Comparison of ENCODE assay signal across 27 mouse cellular contexts in the genomic region with DNA sequence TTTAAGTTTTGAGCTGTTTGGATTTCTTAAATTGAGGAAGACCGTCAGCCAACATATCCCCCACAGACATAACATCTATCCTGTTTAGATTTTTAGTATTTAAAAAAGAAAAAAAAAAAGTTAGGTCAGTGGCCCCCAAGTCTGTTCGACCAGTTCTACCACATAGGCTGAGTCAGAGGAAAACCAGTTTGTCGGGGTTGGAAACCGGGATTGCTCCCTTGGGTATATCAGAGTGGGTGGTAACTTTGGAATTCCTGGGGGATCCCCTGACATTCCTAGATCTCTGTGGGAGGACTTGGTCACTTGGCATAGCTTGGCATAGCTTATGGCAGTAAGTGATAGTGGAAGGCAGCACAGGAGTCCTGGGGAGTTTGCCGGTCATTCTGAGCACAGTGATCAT. TPM values are rescaled to one million over a fixed set of nuclear protein-coding genes. Genes with fewer than 3 reads are reported as not detected.
DNase-seq lines count a peak whose midpoint lies in the region; ATAC-seq and TF ChIP-seq lines count a peak whose summit lies in the region.
"Had no signal": no experiment of that assay in that cellular context is flagged by ENCODE, and none has a peak within 500 bp of the region (broad histone marks: within the 10 kb centered on the region; RNA-seq: fewer than 3 reads in every experiment).

No protein-coding gene starts in this region.

- no peaks in the 10 kb centered on the region for H3K9me3 ChIP-seq in limb, embryonic 14.5 days (ENCODE audit: control insufficient read depth, low read length)
- H3K9me3 ChIP-seq in limb, embryonic 10.5 days (replicated peaks) = no peaks in the 10 kb centered on the region
- H3K9me3 ChIP-seq in stomach, embryonic 16.5 days (replicated peaks; ENCODE audit: control insufficient read depth, low read length) = no peaks in the 10 kb centered on the region
- H3K9me3 ChIP-seq: heart, embryonic 10.5 days; heart, embryonic 15.5 days; limb, embryonic 13.5 days; liver, embryonic 12.5 days had no signal

- H3K27me3 ChIP-seq in limb, embryonic 14.5 days (ENCODE audit: control insufficient read depth, insufficient read depth, low read length) = no peaks in the 10 kb centered on the region
- no peaks in the 10 kb centered on the region for H3K27me3 ChIP-seq in limb, embryonic 10.5 days (ENCODE audit: low read depth, poor library complexity, severe bottlenecking)
- H3K27me3 ChIP-seq in Patski = no peaks in the 10 kb centered on the region
- H3K27me3 ChIP-seq in stomach, embryonic 16.5 days (ENCODE audit: control insufficient read depth, insufficient read depth, low read length) = no peaks in the 10 kb centered on the region
- H3K27me3 ChIP-seq: heart, embryonic 15.5 days; limb, embryonic 13.5 days; liver, embryonic 12.5 days had no signal

- H3K36me3 ChIP-seq in limb, embryonic 14.5 days (ENCODE audit: control insufficient read depth, insufficient read depth, low read length) = peaks cover 17% of the 10 kb centered on the region
- peaks cover 34% of the 10 kb centered on the region for H3K36me3 ChIP-seq in limb, embryonic 10.5 days
- no peaks in the 10 kb centered on the region for H3K36me3 ChIP-seq in stomach, embryonic 16.5 days (ENCODE audit: control insufficient read depth, insufficient read depth, low read length)
- H3K36me3 ChIP-seq: heart, embryonic 15.5 days had no signal

- ATAC-seq in limb, embryonic 14.5 days (ENCODE audit: low FRiP score, low read depth) = no peak
- ATAC-seq in Patski = peak; percentile 81
- no peak for ATAC-seq in stomach, embryonic 16.5 days (ENCODE audit: insufficient read depth, low FRiP score)
- ATAC-seq: forebrain, embryonic 14.5 days; hindbrain, postnatal 0 days; liver, embryonic 12.5 days; liver, postnatal 0 days had no signal

- TF ChIP-seq CTCF in Patski (IDR thresholded peaks at IDR 0.05) = no peak

- H3K9ac ChIP-seq in limb, embryonic 14.5 days (ENCODE audit: low read depth, low read length, severe bottlenecking) = no peak overlapping the region
- no peak overlapping the region for H3K9ac ChIP-seq in stomach, embryonic 16.5 days (ENCODE audit: low read length)
- H3K9ac ChIP-seq: heart, embryonic 15.5 days; limb, embryonic 13.5 days; liver, embryonic 12.5 days; liver, postnatal 0 days had no signal

- H3K27ac ChIP-seq in limb, embryonic 14.5 days (replicated peaks; ENCODE audit: low read depth, low read length) = no peak overlapping the region
- no peak overlapping the region for H3K27ac ChIP-seq in limb, embryonic 10.5 days
- H3K27ac ChIP-seq in stomach, embryonic 16.5 days (ENCODE audit: low read length) = peak overlapping the region; percentile 44; the same call in 1 of the 2 replicates
- H3K27ac ChIP-seq: heart, embryonic 10.5 days; heart, embryonic 15.5 days; hindbrain, postnatal 0 days; left cerebral cortex, adult 2 months; limb, embryonic 13.5 days; liver, embryonic 12.5 days had no signal

- POLR2A ChIA-PET in Patski (lab: Charles Lee) = interaction anchor here (1.0 kb wide), 1 partner anchor 9 kb away, joined by 5 read pairs; no protein-coding TSS in a partner anchor

- peak; percentile 40 for DNase-seq in limb, embryonic 14.5 days (ENCODE audit: low spot score)
- DNase-seq in limb, embryonic 10.5 days (ENCODE audit: low spot score) = no peak
- DNase-seq in urinary bladder, postnatal 14 days (ENCODE audit: low spot score) = peak; percentile 68
- DNase-seq in urinary bladder, postnatal 4 days (ENCODE audit: low spot score in 2 of 2) = no peak
- DNase-seq in Patski (ENCODE audit: low read depth, low spot score) = no peak
- no peak for DNase-seq in retina, postnatal 1 day
- DNase-seq in kidney, postnatal 36 days = no peak
- DNase-seq: adrenal gland, adult 8-10 months; cerebellum, adult 2 months; cerebellum, postnatal 14 days; gastrocnemius, postnatal 25 days; kidney, adult 11 months; kidney, postnatal 14 days; liver, postnatal 0 days; midbrain, embryonic 14.5 days; spleen, adult 18-20 months had no signal

- TF ChIP-seq POLR2A in limb, embryonic 14.5 days (IDR thresholded peaks at IDR 0.05; ENCODE audit: borderline replicate concordance, extremely low read depth, insufficient read depth, insufficient read length) = no peak

- no peak overlapping the region for H3K4me3 ChIP-seq in limb, embryonic 14.5 days (replicated peaks; ENCODE audit: low read length)
- no peak overlapping the region for H3K4me3 ChIP-seq in limb, embryonic 10.5 days
- no peak overlapping the region for H3K4me3 ChIP-seq in stomach, embryonic 16.5 days (replicated peaks; ENCODE audit: low read length)
- H3K4me3 ChIP-seq: heart, embryonic 10.5 days; heart, embryonic 15.5 days; left cerebral cortex, adult 2 months; limb, embryonic 13.5 days; liver, embryonic 12.5 days had no signal

- no peak overlapping the region for H3K4me2 ChIP-seq in limb, embryonic 14.5 days (replicated peaks; ENCODE audit: low read depth, low read length, severe bottlenecking)
- H3K4me2 ChIP-seq in stomach, embryonic 16.5 days (ENCODE audit: low read depth, low read length) = no peak overlapping the region
- H3K4me2 ChIP-seq: heart, embryonic 15.5 days; limb, embryonic 13.5 days; liver, embryonic 12.5 days had no signal

- in situ Hi-C loops in Patski (cut with MboI; ENCODE audit: low pct_unique_long_range_greater_than_20kb) = no loop called here

- WGBS in limb, embryonic 14.5 days = 82% methylated on average over 5 of the region's 5 CpGs
- WGBS in limb, embryonic 10.5 days = 90% methylated on average over 5 of the region's 5 CpGs
- WGBS in stomach, embryonic 16.5 days = 65% methylated on average over 5 of the region's 5 CpGs

- CTCF ChIA-PET in Patski (lab: Charles Lee) = interaction anchor here (0.9 to 2.0 kb wide), 4 partner anchors 15 to 134 kb away, joined by 3 to 4 read pairs (median 3); a partner anchor contains a TSS

- H3K4me1 ChIP-seq in limb, embryonic 14.5 days (ENCODE audit: control insufficient read depth, insufficient read depth, low read length) = peaks cover 8% of the 10 kb centered on the region; the same call in 1 of the 2 replicates
- peaks cover 17% of the 10 kb centered on the region for H3K4me1 ChIP-seq in limb, embryonic 10.5 days
- peaks cover 20% of the 10 kb centered on the region for H3K4me1 ChIP-seq in stomach, embryonic 16.5 days (ENCODE audit: control insufficient read depth, insufficient read depth, low read length)

RNA-seq across cellular contexts. Expression of a gene that starts 6.0 kb away (rescaled TPM):
- polyA plus RNA-seq in limb, embryonic 14.5 days (2012; rRNA removed) = 39.9 and 64.6 TPM in 2 replicates
- polyA plus RNA-seq in limb, embryonic 14.5 days (2014; fragmentation: Nextera tagmentation; extraction: Ambion mirVana) = 19.7 and 20.9 TPM in 2 replicates
- 15.0 and 18.0 TPM in 2 replicates for polyA plus RNA-seq in limb, embryonic 10.5 days (2016; fragmentation: Nextera tagmentation; extraction: Ambion mirVana)
- polyA plus RNA-seq in Patski (2021) = 46.9 TPM
- 39.7 and 54.7 TPM in 2 replicates for polyA plus RNA-seq in stomach, embryonic 16.5 days (2015; fragmentation: Nextera tagmentation; extraction: Ambion mirVana)

RNA-seq across cellular contexts. Expression of a gene that starts 13.8 kb away (rescaled TPM):
- polyA plus RNA-seq in limb, embryonic 14.5 days (2012; rRNA removed) = not detected in 2 replicates
- polyA plus RNA-seq in limb, embryonic 14.5 days (2014; fragmentation: Nextera tagmentation; extraction: Ambion mirVana) = not detected in 2 replicates
- polyA plus RNA-seq in limb, embryonic 10.5 days (2016; fragmentation: Nextera tagmentation; extraction: Ambion mirVana) = 0.04 and 0.10 TPM in 2 replicates
- 0.10 TPM for polyA plus RNA-seq in Patski (2021)
- 0.05 and 0.11 TPM in 2 replicates for polyA plus RNA-seq in stomach, embryonic 16.5 days (2015; fragmentation: Nextera tagmentation; extraction: Ambion mirVana)
- polyA plus RNA-seq: cerebellum, adult 2 months; forebrain, embryonic 14.5 days; heart, embryonic 15.5 days; limb, embryonic 13.5 days; liver, embryonic 12.5 days; neural tube, embryonic 14.5 days had no signal

RNA-seq across cellular contexts. Expression of a gene that starts 16.4 kb away (rescaled TPM):
- 147 and 150 TPM in 2 replicates for polyA plus RNA-seq in limb, embryonic 14.5 days (2012; rRNA removed)
- 193 and 210 TPM in 2 replicates for polyA plus RNA-seq in limb, embryonic 14.5 days (2014; fragmentation: Nextera tagmentation; extraction: Ambion mirVana)
- polyA plus RNA-seq in limb, embryonic 10.5 days (2016; fragmentation: Nextera tagmentation; extraction: Ambion mirVana) = 188 and 253 TPM in 2 replicates
- polyA plus RNA-seq in Patski (2021) = 55.3 TPM
- 193 and 215 TPM in 2 replicates for polyA plus RNA-seq in stomach, embryonic 16.5 days (2015; fragmentation: Nextera tagmentation; extraction: Ambion mirVana)

RNA-seq across cellular contexts. Expression of a gene that starts 20.3 kb away (rescaled TPM):
- 32.5 TPM in 2 replicates for polyA plus RNA-seq in limb, embryonic 14.5 days (2012; rRNA removed)
- 14.1 and 15.4 TPM in 2 replicates for polyA plus RNA-seq in limb, embryonic 14.5 days (2014; fragmentation: Nextera tagmentation; extraction: Ambion mirVana)
- 5.0 and 7.4 TPM in 2 replicates for polyA plus RNA-seq in limb, embryonic 10.5 days (2016; fragmentation: Nextera tagmentation; extraction: Ambion mirVana)
- 25.5 TPM for polyA plus RNA-seq in Patski (2021)
- polyA plus RNA-seq in stomach, embryonic 16.5 days (2015; fragmentation: Nextera tagmentation; extraction: Ambion mirVana) = 14.6 and 15.1 TPM in 2 replicates

RNA-seq across cellular contexts. Expression of a gene that starts 20.8 kb away (rescaled TPM):
- polyA plus RNA-seq in limb, embryonic 14.5 days (2012; rRNA removed) = 0.03 TPM in 1 of 2 replicates, not detected in the other
- polyA plus RNA-seq in limb, embryonic 14.5 days (2014; fragmentation: Nextera tagmentation; extraction: Ambion mirVana) = not detected in 2 replicates
- not detected in 2 replicates for polyA plus RNA-seq in limb, embryonic 10.5 days (2016; fragmentation: Nextera tagmentation; extraction: Ambion mirVana)
- 0.06 TPM for polyA plus RNA-seq in Patski (2021)
- polyA plus RNA-seq in stomach, embryonic 16.5 days (2015; fragmentation: Nextera tagmentation; extraction: Ambion mirVana) = not detected in 2 replicates
- polyA plus RNA-seq: cerebellum, adult 2 months; forebrain, embryonic 14.5 days; heart, embryonic 10.5 days; heart, embryonic 15.5 days; hindbrain, embryonic 11.5 days; hindbrain, postnatal 0 days; kidney, embryonic 14.5 days; limb, embryonic 13.5 days; liver, embryonic 12.5 days; liver, postnatal 0 days; midbrain, embryonic 14.5 days; neural tube, embryonic 14.5 days had no signal

Comparison
In these comparisons a context has a peak if more than half of its experiments do, and no peak if none do; other contexts are left out.
1. DNase-seq: peak in limb, embryonic 14.5 days (single experiment) and urinary bladder, postnatal 14 days (single experiment); none in limb, embryonic 10.5 days (single experiment), urinary bladder, postnatal 4 days (0 of 2), Patski (single experiment), retina, postnatal 1 day (single experiment) and kidney, postnatal 36 days (0 of 2).